In genomic region chr11:45624233-45624632, GRCm38 (mm10) we compare ENCODE assay signal across 32 mouse cellular contexts.
DNase-seq lines count a peak whose midpoint lies in the region; ATAC-seq and TF ChIP-seq lines count a peak whose summit lies in the region.
"Had no signal": no experiment of that assay in that cellular context is flagged by ENCODE, and none has a peak within 500 bp of the region (broad histone marks: within the 10 kb centered on the region; RNA-seq: fewer than 3 reads in every experiment).

No protein-coding gene starts in this region.

- no peaks in the 10 kb centered on the region for H3K4me1 ChIP-seq in intestine, embryonic 14.5 days (replicated peaks; ENCODE audit: control insufficient read depth, insufficient read depth, low read length)
- H3K4me1 ChIP-seq in intestine, postnatal 0 days (replicated peaks; ENCODE audit: control insufficient read depth, insufficient read depth, low read length): no peaks in the 10 kb centered on the region
- peaks cover 2% of the 10 kb centered on the region; the same call in 1 of the 2 replicates for H3K4me1 ChIP-seq in cortical plate, adult 2 months (ENCODE audit: control insufficient read depth, insufficient read depth, low read length)
- H3K4me1 ChIP-seq in liver, embryonic 12.5 days: no peaks in the 10 kb centered on the region; the same call in 1 of the 2 replicates
- H3K4me1 ChIP-seq: embryonic facial prominence, embryonic 10.5 days; embryonic facial prominence, embryonic 13.5 days; forebrain, embryonic 12.5 days; forebrain, embryonic 15.5 days; heart, embryonic 12.5 days; heart, embryonic 15.5 days; hindbrain, embryonic 10.5 days; hindbrain, embryonic 13.5 days had no signal

- DNase-seq in intestine, embryonic 14.5 days (ENCODE audit: low spot score): peak; percentile 23
- DNase-seq in left cerebral cortex, postnatal 25 days (ENCODE audit: low spot score in 2 of 2): peak; percentile 8 to 75
- DNase-seq in left cerebral cortex, adult 11 months (ENCODE audit: low spot score): no peak
- DNase-seq in telencephalon, adult 2 months (ENCODE audit: low read depth, low spot score): peak; percentile 54
- DNase-seq: adrenal gland, postnatal 10 days; adrenal gland, postnatal 36 days; B cell, adult 2 months; cerebellum, adult 11 months; cerebellum, adult 2 months; cerebellum, adult 9-11 months; cerebellum, postnatal 25 days; embryo, embryonic 11 days; gastrocnemius, adult 2 months; gastrocnemius, postnatal 25 days; heart, postnatal 10 days; heart, postnatal 36 days had no signal

- no peaks in the 10 kb centered on the region for H3K27me3 ChIP-seq in intestine, embryonic 14.5 days (replicated peaks; ENCODE audit: control insufficient read depth, insufficient read depth, low read length)
- no peaks in the 10 kb centered on the region for H3K27me3 ChIP-seq in intestine, postnatal 0 days (replicated peaks; ENCODE audit: control insufficient read depth, insufficient read depth, low read length)
- no peaks in the 10 kb centered on the region for H3K27me3 ChIP-seq in liver, embryonic 12.5 days (replicated peaks)
- H3K27me3 ChIP-seq: CH12.LX; embryonic facial prominence, embryonic 13.5 days; forebrain, embryonic 12.5 days; forebrain, embryonic 15.5 days; heart, embryonic 12.5 days; heart, embryonic 15.5 days; hindbrain, embryonic 13.5 days; Patski had no signal

- H3K9me3 ChIP-seq in intestine, embryonic 14.5 days (ENCODE audit: control insufficient read depth, low read length): no peaks in the 10 kb centered on the region
- no peaks in the 10 kb centered on the region for H3K9me3 ChIP-seq in intestine, postnatal 0 days (ENCODE audit: control insufficient read depth)
- no peaks in the 10 kb centered on the region for H3K9me3 ChIP-seq in liver, embryonic 12.5 days (replicated peaks)
- H3K9me3 ChIP-seq: embryonic facial prominence, embryonic 10.5 days; embryonic facial prominence, embryonic 13.5 days; forebrain, embryonic 12.5 days; forebrain, embryonic 15.5 days; G1E; heart, embryonic 12.5 days; heart, embryonic 15.5 days; hindbrain, embryonic 10.5 days; hindbrain, embryonic 13.5 days had no signal

- intact Hi-C loops in left cerebral cortex, postnatal 25 days (cut with DNase I): no loop called here

- no peak for TF ChIP-seq POLR2A in cortical plate, adult 2 months (IDR thresholded peaks at IDR 0.05; ENCODE audit: extremely low read depth, insufficient read depth, low read length)

- no peak for ATAC-seq in intestine, embryonic 14.5 days (replicated peaks; ENCODE audit: low FRiP score, low TSS enrichment, low read depth)
- no peak for ATAC-seq in intestine, postnatal 0 days
- ATAC-seq in liver, embryonic 12.5 days: no peak
- ATAC-seq: forebrain, embryonic 15.5 days; hindbrain, embryonic 16.5 days; Patski had no signal

- no peak overlapping the region for H3K4me2 ChIP-seq in intestine, embryonic 14.5 days (ENCODE audit: low read length)
- H3K4me2 ChIP-seq in intestine, postnatal 0 days (replicated peaks; ENCODE audit: low read depth): no peak overlapping the region
- H3K4me2 ChIP-seq in liver, embryonic 12.5 days: no peak overlapping the region
- H3K4me2 ChIP-seq: embryonic facial prominence, embryonic 13.5 days; forebrain, embryonic 12.5 days; forebrain, embryonic 15.5 days; heart, embryonic 12.5 days; heart, embryonic 15.5 days; hindbrain, embryonic 13.5 days had no signal

- H3K9ac ChIP-seq in intestine, embryonic 14.5 days (ENCODE audit: low read length): no peak overlapping the region
- no peak overlapping the region for H3K9ac ChIP-seq in intestine, postnatal 0 days (ENCODE audit: low read depth, low read length)
- no peak overlapping the region for H3K9ac ChIP-seq in liver, embryonic 12.5 days
- H3K9ac ChIP-seq: embryonic facial prominence, embryonic 13.5 days; forebrain, embryonic 12.5 days; forebrain, embryonic 15.5 days; heart, embryonic 12.5 days; heart, embryonic 15.5 days; hindbrain, embryonic 13.5 days had no signal

- no peak overlapping the region for H3K4me3 ChIP-seq in intestine, embryonic 14.5 days (ENCODE audit: low read depth, low read length)
- no peak overlapping the region for H3K4me3 ChIP-seq in intestine, postnatal 0 days (ENCODE audit: low read depth, low read length)
- no peak overlapping the region for H3K4me3 ChIP-seq in cortical plate, adult 2 months (ENCODE audit: insufficient read depth, low read length)
- H3K4me3 ChIP-seq in liver, embryonic 12.5 days: no peak overlapping the region
- H3K4me3 ChIP-seq: embryonic facial prominence, embryonic 10.5 days; embryonic facial prominence, embryonic 13.5 days; erythroblast, embryonic 14.5 days; forebrain, embryonic 12.5 days; forebrain, embryonic 15.5 days; gastrocnemius, adult 2 months; heart, embryonic 12.5 days; heart, embryonic 15.5 days; hindbrain, embryonic 10.5 days; hindbrain, embryonic 13.5 days had no signal

- no peaks in the 10 kb centered on the region for H3K36me3 ChIP-seq in intestine, embryonic 14.5 days (ENCODE audit: control insufficient read depth, insufficient read depth, low read length)
- no peaks in the 10 kb centered on the region for H3K36me3 ChIP-seq in intestine, postnatal 0 days (ENCODE audit: control insufficient read depth, insufficient read depth)
- H3K36me3 ChIP-seq in liver, embryonic 12.5 days: no peaks in the 10 kb centered on the region
- H3K36me3 ChIP-seq: embryonic facial prominence, embryonic 10.5 days; embryonic facial prominence, embryonic 13.5 days; forebrain, embryonic 12.5 days; forebrain, embryonic 15.5 days; G1E; heart, embryonic 12.5 days; heart, embryonic 15.5 days; hindbrain, embryonic 10.5 days; hindbrain, embryonic 13.5 days had no signal

- no peak for TF ChIP-seq CTCF in intestine, postnatal 0 days (IDR thresholded peaks at IDR 0.05; ENCODE audit: low read depth)
- TF ChIP-seq CTCF in cortical plate, adult 2 months (IDR thresholded peaks at IDR 0.05; ENCODE audit: extremely low read depth, insufficient read depth, low read length): no peak

- 67% methylated on average over 7 of the region's 7 CpGs for WGBS in intestine, embryonic 14.5 days
- WGBS in intestine, postnatal 0 days: 65% methylated on average over 7 of the region's 7 CpGs
- 64% methylated on average over 7 of the region's 7 CpGs for WGBS in liver, embryonic 12.5 days (ENCODE audit: insufficient replicate concordance)

- no peak overlapping the region for H3K27ac ChIP-seq in intestine, embryonic 14.5 days (ENCODE audit: low read depth)
- no peak overlapping the region for H3K27ac ChIP-seq in intestine, postnatal 0 days (ENCODE audit: low read depth, low read length)
- peak overlapping the region; percentile 48 for H3K27ac ChIP-seq in cortical plate, adult 2 months (ENCODE audit: insufficient read depth, low read length)
- H3K27ac ChIP-seq in liver, embryonic 12.5 days: no peak overlapping the region
- H3K27ac ChIP-seq: embryonic facial prominence, embryonic 10.5 days; embryonic facial prominence, embryonic 13.5 days; forebrain, embryonic 12.5 days; forebrain, embryonic 15.5 days; gastrocnemius, adult 2 months; heart, embryonic 15.5 days; hindbrain, embryonic 10.5 days; hindbrain, embryonic 13.5 days had no signal
